Mouse (Mus musculus) lung, adult 2 months (tissue): ENCODE measurements around the gene Serhl.

ENCODE experiments used
- CTCF ChIP-seq: fragments of 200-500 bp; IDR thresholded peaks from 2 replicates; pipeline ENCODE4 v1.5.1; 2011; ENCODE audit warnings: mild to moderate bottlenecking, low read length, control low read depth; ENCODE audit not compliant: insufficient read depth
- POLR2A ChIP-seq: fragments of 200-500 bp; IDR thresholded peaks from 2 replicates; pipeline ENCODE4 v1.6.1; 2011; ENCODE audit warnings: low read depth, mild to moderate bottlenecking, control low read depth, low read length, borderline replicate concordance; ENCODE audit errors: extremely low read depth

- TF ChIP-seq CTCF (no peak), POLR2A (no peak)
Measured at GRCm38 (mm10) chr15:83089429-83089605, at the start of gene Serhl.
